Mouse (Mus musculus) brain, embryonic 14.5 days (tissue): ENCODE measurements at regions not wholly inside any gene's neighbourhood (a gene's known extent, or its start where the extent isn't known, plus 50 kb on each side); places are given as distances from the start of the nearest gene placed in this dataset.
A peak's percentile ranks its signal among the peaks of the same experiment; 100 is the strongest.

Experiments
- DNase-seq: peaks from one replicate; pipeline ENCODE4 v3.0.0-alpha.2; 2011; ENCODE audit warnings: low read depth
- CTCF ChIP-seq: fragments of 200-500 bp; IDR thresholded peaks from 2 replicates; pipeline ENCODE4 v1.5.1; 2012; ENCODE audit warnings: inconsistent platforms, mild to moderate bottlenecking, moderate library complexity, borderline replicate concordance; ENCODE audit not compliant: insufficient read depth, insufficient read length; ENCODE audit errors: extremely low read depth
- POLR2A ChIP-seq: fragments of 200-500 bp; IDR thresholded peaks from 2 replicates; pipeline ENCODE4 v1.6.1; 2012; ENCODE audit warnings: mild to moderate bottlenecking, inconsistent platforms, borderline replicate concordance; ENCODE audit not compliant: poor library complexity, insufficient read depth, insufficient read length, severe bottlenecking; ENCODE audit errors: extremely low read depth

DNA sequence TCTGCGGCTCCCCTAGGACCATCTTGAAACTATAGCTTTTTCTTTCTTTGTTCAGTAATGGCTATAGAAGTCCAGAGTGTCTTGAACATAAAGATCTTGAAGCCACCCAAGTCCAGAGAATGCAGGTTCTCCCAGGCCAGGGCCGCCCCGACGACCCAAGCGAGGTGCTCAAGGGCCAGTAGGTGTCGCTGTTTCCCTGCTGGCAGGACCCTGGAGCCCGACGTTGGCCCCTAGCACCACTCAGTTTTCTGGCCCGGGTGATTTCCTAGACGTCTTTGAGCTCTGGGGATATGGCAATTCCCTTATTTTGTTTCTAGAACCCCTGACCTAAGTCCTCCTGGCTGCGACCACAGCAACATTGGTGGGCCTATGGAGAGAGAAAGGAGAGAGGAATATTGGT lies 221.2 kb downstream of the Mef2c start:
- DNase-seq = peak; percentile 97
- TF ChIP-seq POLR2A (no peak), CTCF (peak; percentile 96)

GRCm38 (mm10) chr13:83725831-83726230 lies 222.0 kb downstream of the Mef2c start:
- peak; percentile 83 for DNase-seq
- no peak for TF ChIP-seq POLR2A
- no peak for TF ChIP-seq CTCF

DNA sequence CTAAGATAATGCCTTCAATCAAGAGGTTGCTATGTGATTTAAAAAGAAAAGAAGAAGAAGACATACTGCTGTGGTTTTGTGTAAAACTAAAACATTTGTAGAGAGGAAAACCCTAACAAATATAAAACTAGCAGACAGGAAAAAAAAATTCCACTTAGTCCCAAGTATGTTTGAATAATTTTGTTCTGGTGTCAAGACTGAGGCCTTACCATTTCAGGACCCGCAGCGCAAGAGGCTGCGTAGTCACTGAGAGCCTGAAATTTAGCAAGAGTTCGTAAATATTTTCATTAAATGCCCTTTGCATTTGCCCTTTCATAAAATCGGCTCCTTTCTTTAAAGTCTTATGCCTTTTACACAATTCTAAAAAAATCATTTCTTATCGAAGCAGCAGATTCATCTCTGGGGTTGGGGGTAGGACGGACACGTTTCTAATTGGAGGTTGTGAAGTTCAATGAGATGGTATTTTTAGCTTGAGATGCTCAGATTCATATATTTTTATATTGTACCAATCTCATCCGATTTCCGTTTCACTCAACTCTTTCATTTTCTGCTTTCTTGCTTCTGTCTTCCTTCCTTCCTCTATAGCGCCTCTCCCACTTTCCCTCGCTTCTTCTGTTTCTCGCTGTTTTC lies 222.6 kb downstream of the Mef2c start:
- DNase-seq = peak; percentile 66
- no peak for TF ChIP-seq POLR2A
- no peak for TF ChIP-seq CTCF

GRCm38 (mm10) chr13:83727051-83727765 lies 223.4 kb downstream of the Mef2c start:
- TF ChIP-seq CTCF (no peak), POLR2A (peak; percentile 48)
- DNase-seq = peak; percentile 96

DNA sequence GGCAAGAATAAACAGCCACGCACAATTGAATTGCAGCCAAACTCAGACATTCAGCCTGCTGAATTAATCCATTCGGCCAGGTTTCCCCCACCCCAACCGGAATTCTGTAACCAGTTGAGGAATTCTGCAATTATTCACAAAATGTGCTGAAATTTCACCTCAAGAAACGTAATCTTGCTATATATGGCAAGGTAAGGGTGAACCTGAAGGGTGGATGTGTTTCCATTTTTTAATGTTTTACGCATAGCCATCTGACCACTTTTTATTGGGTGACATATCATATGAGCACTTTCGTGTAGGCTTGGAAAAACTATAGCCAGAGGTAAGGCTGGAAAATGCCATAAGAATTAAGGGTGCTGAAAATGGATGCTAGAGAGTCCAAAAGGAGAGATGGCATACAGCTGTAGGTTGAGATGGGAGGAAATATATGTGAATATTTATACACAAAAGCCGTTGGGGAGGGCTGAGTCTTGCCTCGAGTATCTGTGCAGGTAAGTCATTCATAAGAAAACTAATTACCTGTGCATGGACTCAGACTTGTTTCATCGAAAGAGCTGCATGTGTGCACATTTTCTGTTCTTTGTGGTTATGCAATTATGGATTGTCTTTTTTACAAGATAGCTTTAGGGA lies 224.0 kb downstream of the Mef2c start:
- peak; percentile 73 for DNase-seq
- TF ChIP-seq POLR2A (no peak), CTCF (no peak)

DNA sequence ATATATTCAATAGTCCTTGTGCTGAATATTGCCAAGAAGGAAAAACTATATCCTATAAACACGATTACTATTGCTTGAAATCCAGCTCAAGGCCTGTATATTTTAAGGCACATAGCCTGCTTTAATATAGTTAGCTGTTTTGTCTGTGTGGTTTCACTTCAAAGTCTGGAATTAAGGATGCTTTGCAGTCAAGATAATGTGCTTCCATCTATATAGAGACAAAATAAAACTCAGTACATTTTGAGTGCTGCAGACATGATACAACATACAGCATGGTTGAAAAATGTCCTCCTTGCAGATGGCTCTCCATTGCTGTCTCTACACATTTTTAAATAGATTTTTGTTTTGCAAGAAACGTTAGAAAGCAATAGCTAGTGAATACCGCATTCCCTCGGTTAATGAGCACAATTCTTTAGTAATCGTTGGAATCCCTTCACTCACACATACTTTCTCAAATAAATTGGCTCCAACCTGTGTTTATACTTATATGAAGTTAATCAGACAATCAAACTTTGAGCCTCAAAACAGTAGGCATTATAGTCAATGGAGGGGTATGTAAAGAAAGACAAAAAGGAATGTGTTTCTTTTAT lies 224.7 kb downstream of the Mef2c start:
- peak; percentile 55 for DNase-seq
- TF ChIP-seq CTCF (no peak), POLR2A (no peak)

GRCm38 (mm10) chr13:83729331-83730009 lies 225.6 kb downstream of the Mef2c start:
- TF ChIP-seq CTCF (no peak), POLR2A (no peak)
- DNase-seq = peak; percentile 98

GRCm38 (mm10) chr13:83730155-83730712 lies 226.4 kb downstream of the Mef2c start:
- peak; percentile 80 for DNase-seq
- TF ChIP-seq CTCF = no peak
- no peak for TF ChIP-seq POLR2A

DNA sequence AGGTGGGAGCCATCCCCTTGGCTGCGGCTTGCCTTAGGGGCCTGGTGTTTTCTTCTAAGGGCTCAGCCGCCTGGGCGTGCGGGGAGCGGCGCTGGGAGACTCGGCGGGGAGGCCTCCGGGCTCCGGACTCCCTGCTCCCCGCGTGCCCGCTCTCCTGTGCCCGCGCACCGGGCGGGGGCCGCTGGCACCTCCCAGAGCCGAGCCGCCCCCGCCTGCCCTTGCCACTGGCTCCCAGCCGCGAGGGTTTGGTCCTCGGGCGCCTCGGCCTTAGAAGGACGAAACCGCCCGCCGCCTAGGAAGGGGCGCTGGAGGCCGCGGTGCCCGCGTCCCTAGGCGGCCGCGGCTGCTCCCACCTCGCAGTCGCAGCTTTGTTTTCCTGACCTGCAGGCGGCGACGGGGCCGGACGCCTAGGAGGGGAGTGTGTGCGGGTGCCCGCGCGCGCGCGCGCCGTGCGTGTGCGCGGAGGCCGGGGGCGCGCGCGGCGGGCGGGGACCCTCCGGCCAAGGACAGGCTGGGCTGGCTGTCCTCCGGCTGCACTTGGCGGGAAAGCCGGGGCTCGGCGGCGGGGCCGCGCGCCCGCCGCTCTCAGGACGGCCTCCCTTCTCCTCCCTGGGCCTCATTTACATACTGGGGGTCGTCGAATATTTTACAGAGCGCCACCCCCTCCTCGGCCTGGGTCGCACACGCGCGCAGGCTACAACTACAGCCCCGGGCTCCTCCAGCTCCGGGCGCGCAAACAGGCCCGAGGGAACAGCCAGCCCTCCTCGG lies 227.1 kb downstream of the Mef2c start:
- TF ChIP-seq POLR2A (peak; percentile 42; the same call in 1 of the 2 replicates), CTCF (no peak)

DNA sequence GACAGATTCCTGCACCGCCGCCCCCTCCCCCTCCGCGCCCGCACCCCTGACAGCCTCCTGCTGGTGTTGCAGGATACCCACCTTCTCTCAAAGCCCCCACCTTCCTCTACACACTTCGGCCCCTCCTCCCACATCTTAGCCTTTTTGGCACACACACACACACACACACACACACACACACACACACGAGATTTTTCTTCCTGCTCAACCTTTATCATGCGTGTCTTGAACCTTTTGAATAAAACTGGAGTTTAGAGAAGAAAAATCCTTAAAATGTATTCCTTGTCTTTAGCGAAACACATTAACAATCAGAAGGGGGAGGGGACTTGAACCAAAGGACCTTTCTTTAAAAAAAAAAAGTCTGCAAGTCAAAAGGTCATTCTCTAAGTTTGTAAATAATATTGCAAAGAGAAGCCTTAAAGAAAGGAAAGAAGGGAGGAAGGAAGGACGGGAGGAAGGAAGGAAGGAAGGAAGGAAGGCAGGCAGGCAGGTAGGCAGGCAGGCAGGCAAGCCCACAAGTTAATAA lies 227.7 kb downstream of the Mef2c start:
- TF ChIP-seq POLR2A (no peak), CTCF (peak; percentile 1; the same call in 1 of the 2 replicates)
- no peak for DNase-seq

More for the DNA sequence above, 227.1 kb downstream of the Mef2c start:
- DNase-seq = peak; percentile 96
